Comparison of ENCODE assay signal across 16 mouse cellular contexts in genomic region chr14:68784395-68784794, GRCm38 (mm10).
"Had no signal": no experiment of that assay in that cellular context is flagged by ENCODE, and none has a peak within 500 bp of the region (broad histone marks: within the 10 kb centered on the region; RNA-seq: fewer than 3 reads in every experiment).

No protein-coding gene starts in this region.

- DNase-seq: lung, adult 18-20 months; lung, embryonic 14.5 days; lung, postnatal 10 days; lung, postnatal 4 days; midbrain, embryonic 14.5 days; right cerebral cortex, postnatal 14 days; thymus, adult 18-20 months; thymus, postnatal 14 days; thymus, postnatal 36 days had no signal

- H3K4me2 ChIP-seq: lung, embryonic 14.5 days; midbrain, embryonic 12.5 days; neural tube, embryonic 12.5 days; stomach, embryonic 15.5 days had no signal

- H3K9ac ChIP-seq: lung, embryonic 14.5 days; midbrain, embryonic 12.5 days; neural tube, embryonic 12.5 days; stomach, embryonic 15.5 days had no signal

- H3K36me3 ChIP-seq: midbrain, embryonic 10.5 days; midbrain, embryonic 12.5 days; neural tube, embryonic 12.5 days; stomach, embryonic 15.5 days had no signal

- H3K27ac ChIP-seq: midbrain, embryonic 10.5 days; midbrain, embryonic 12.5 days; neural tube, embryonic 12.5 days; stomach, embryonic 15.5 days; stomach, postnatal 0 days had no signal

- H3K4me1 ChIP-seq: midbrain, embryonic 10.5 days; midbrain, embryonic 12.5 days; neural tube, embryonic 12.5 days; stomach, embryonic 15.5 days had no signal

- H3K27me3 ChIP-seq: midbrain, embryonic 12.5 days; neural tube, embryonic 12.5 days; stomach, embryonic 15.5 days had no signal

- H3K4me3 ChIP-seq: midbrain, embryonic 10.5 days; midbrain, embryonic 12.5 days; myocyte; neural tube, embryonic 12.5 days; stomach, embryonic 15.5 days had no signal

- H3K9me3 ChIP-seq: midbrain, embryonic 10.5 days; midbrain, embryonic 12.5 days; neural tube, embryonic 12.5 days; stomach, embryonic 15.5 days had no signal

- ATAC-seq: midbrain, embryonic 16.5 days had no signal
